Mouse (Mus musculus): ENCODE data around the gene Olfr524.

The Olfr524 gene

DNA sequence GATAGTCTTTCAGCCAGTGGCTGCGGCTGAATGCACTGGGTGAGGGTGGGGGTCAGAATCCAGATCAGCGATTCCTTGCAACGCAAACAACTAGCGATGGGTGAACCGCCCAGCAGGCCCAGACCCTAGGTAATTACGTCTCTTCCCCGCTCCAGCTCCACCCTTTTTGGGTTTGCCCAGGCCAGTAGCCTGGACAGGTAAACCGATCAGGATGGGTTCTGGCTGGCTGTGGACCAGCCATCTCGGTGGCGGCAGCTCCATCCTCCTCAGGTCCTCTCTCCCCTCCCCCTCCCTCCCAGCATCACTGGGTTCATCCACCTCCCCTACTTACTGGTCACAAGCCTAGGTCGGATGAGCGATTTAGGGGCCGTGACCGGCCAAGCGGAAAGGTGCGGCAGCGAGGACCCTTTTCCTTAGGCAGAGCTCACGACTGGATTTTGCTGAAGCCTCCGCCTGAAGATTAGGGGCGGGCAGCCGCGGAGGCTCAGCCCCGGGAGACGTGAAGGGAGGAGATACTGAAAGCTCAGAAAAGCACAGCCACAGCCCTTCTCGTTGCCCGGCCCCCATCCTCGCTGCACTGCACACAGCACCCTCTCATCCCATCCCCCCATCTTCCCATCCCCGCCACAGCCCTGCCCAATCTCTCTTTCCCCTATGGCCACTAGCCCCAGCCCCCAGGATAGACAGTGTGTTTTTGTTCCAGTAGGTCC lies 51.4 kb downstream of the Olfr524 start, which contains the start of gene Sprn:
TSS of gene Sprn (minus strand) at position 660 of the 710 bp plus-strand sequence.
- TF ChIP-seq GATA4 (IDR thresholded peaks at IDR 0.05; ENCODE audit: insufficient replicate concordance, low read length) = no peak

DNA sequence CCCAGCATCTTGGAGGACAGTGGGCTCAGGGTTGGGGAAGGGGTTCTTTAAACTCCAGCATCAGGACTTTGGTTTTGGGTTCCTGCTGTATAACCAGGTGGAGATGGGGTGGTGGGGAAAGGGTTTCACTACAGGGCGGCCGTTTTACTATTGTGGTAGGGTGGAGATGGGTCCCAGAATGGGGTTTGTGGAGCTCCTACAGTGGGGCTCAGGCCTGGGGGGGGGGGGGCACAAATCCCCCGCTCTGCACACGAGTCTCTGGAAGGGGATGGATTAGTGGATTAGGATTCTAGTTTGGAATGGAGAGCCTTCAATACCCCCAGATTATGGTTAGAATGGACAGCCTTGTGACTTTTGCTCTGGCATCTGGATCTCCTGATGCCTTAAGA lies 51.9 kb downstream of the Olfr524 start:
- no peak for TF ChIP-seq GATA4 (IDR thresholded peaks at IDR 0.05; ENCODE audit: insufficient replicate concordance, low read length)

DNA sequence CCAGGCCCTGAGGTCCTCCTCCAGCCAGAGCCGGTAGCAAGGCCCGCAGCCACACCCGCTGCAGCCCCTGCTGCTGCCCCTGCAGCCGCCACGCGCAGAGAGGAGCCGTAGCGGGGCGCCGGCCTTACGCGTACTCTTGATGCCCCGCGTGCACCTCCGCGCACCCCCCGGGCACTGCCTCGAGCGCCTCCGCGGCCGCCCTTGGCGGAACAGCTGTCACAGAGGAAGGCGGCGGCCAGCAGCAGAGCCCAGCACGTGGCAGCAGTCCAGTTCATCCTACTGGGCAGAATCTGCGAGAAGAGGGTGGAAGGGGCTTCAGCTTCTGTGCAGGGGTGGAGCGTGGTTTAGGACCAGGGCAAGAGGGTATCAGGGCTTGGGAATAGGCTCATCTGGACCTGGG lies 52.4 kb downstream of the Olfr524 start:
- no peak for TF ChIP-seq GATA4 (IDR thresholded peaks at IDR 0.05; ENCODE audit: insufficient replicate concordance, low read length)
